Mouse (Mus musculus) forebrain, embryonic 14.5 days (tissue): ENCODE data around the gene Cacna1e. TPM values are rescaled to one million over a fixed set of nuclear protein-coding genes. Genes with fewer than 3 reads are reported as not detected.

Experiments
- ATAC-seq: fragments of 200-750 bp; cut with Nextera tagmentation; 2 replicates; pipeline ENCODE4 v1.8.0; 2017; ENCODE audit warnings: mild to moderate bottlenecking, moderate library complexity
- DNase-seq: peaks from one replicate; pipeline ENCODE4 v3.0.0-alpha.2; 2015; ENCODE audit warnings: low spot score
- H3K27ac ChIP-seq: fragments of 300-500 bp; sonication (generic); 2 replicates; pipeline ENCODE4 v1.5.1; 2014; ENCODE audit warnings: low read depth, mild to moderate bottlenecking, control low read depth, low read length, moderate library complexity
- H3K27me3 ChIP-seq: fragments of 300-500 bp; sonication (generic); replicated peaks from 2 replicates; pipeline ENCODE4 v1.6.1; 2014; ENCODE audit warnings: low read length, control low read depth, mixed read lengths; ENCODE audit not compliant: control insufficient read depth, insufficient read depth
- H3K36me3 ChIP-seq: fragments of 300-500 bp; sonication (generic); 2 replicates; pipeline ENCODE4 v1.6.1; 2014; ENCODE audit warnings: low read length, control low read depth; ENCODE audit not compliant: control insufficient read depth, insufficient read depth
- H3K4me1 ChIP-seq: fragments of 300-500 bp; sonication (generic); 2 replicates; pipeline ENCODE4 v1.6.1; 2014; ENCODE audit warnings: antibody characterized with exemption, low read length, control low read depth; ENCODE audit not compliant: control insufficient read depth, insufficient read depth
- H3K4me2 ChIP-seq: fragments of 300-500 bp; sonication (generic); 2 replicates; pipeline ENCODE4 v1.6.1; 2014; ENCODE audit warnings: mild to moderate bottlenecking, control low read depth, low read length
- H3K4me3 ChIP-seq: fragments of 300-500 bp; sonication (generic); 2 replicates; pipeline ENCODE4 v1.5.1; 2014; ENCODE audit warnings: low read depth, low read length, control low read depth
- H3K9ac ChIP-seq: fragments of 300-500 bp; sonication (generic); 2 replicates; pipeline ENCODE4 v1.6.1; 2014; ENCODE audit warnings: mild to moderate bottlenecking, low read length, control low read depth, moderate library complexity
- H3K9me3 ChIP-seq: fragments of 300-500 bp; sonication (generic); replicated peaks from 2 replicates; pipeline ENCODE4 v1.6.1; 2016; ENCODE audit warnings: low read length, control low read depth, mixed read lengths; ENCODE audit not compliant: control insufficient read depth
- WGBS: fragments of 180-500 bp; shearing (Covaris S2); extraction: QIAGEN DNeasy Blood & Tissue Kit; methylation state at CpG from one replicate; pipeline ENCODE4 v1.1.7; 2014; 5-methylcytosine and 5-hydroxymethylcytosine counted together
- polyA plus RNA-seq: library from polyadenylated mRNA; unstranded; fragments of >200 nt; fragmentation: Nextera tagmentation; extraction: Ambion mirVana; gene quantifications from 2 replicates; pipeline ENCODE4 v1.2.1, GENCODE M21; 2014

Gene Cacna1e
- polyA plus RNA-seq, 1 experiment from 2014 or later: 6.7 TPM

GRCm38 (mm10) chr1:154823098-154823497 is 61.2 kb downstream of the Cacna1e start:
- no peak for DNase-seq
- H3K27ac ChIP-seq: no peak overlapping the region
- H3K4me1 ChIP-seq: no peaks in the 10 kb centered on the region
- H3K9me3 ChIP-seq: no peaks in the 10 kb centered on the region
- no peaks in the 10 kb centered on the region for H3K36me3 ChIP-seq
- no peak overlapping the region for H3K4me3 ChIP-seq
- no peak overlapping the region for H3K4me2 ChIP-seq
- no peaks in the 10 kb centered on the region for H3K27me3 ChIP-seq
- ATAC-seq: no peak
- 87% methylated on average over 3 of the region's 3 CpGs for WGBS
- H3K9ac ChIP-seq: no peak overlapping the region

- Histone ChIP-seq H3K36me3 (no peaks in the 10 kb centered on the region), H3K4me2 (no peak overlapping the region), H3K27ac (no peak overlapping the region), H3K4me3 (no peak overlapping the region), H3K4me1 (peaks cover 2% of the 10 kb centered on the region; the same call in 1 of the 2 replicates), H3K9me3 (no peaks in the 10 kb centered on the region), H3K27me3 (no peaks in the 10 kb centered on the region), H3K9ac (no peak overlapping the region)
- WGBS: 94% methylated on average over 7 of the region's 7 CpGs
- ATAC-seq (no peak), DNase-seq (no peak)
Observed at GRCm38 (mm10) chr1:154820422-154820821, 63.9 kb downstream of the Cacna1e start.

GRCm38 (mm10) chr1:154819960-154820359 is 64.3 kb downstream of the Cacna1e start:
- peaks cover 2% of the 10 kb centered on the region; the same call in 1 of the 2 replicates for H3K4me1 ChIP-seq
- WGBS: 93% methylated on average over 2 of the region's 2 CpGs
- no peaks in the 10 kb centered on the region for H3K9me3 ChIP-seq
- H3K9ac ChIP-seq: no peak overlapping the region
- ATAC-seq (no peak), DNase-seq (no peak)
- no peak overlapping the region for H3K4me2 ChIP-seq
- no peaks in the 10 kb centered on the region for H3K36me3 ChIP-seq
- no peak overlapping the region for H3K4me3 ChIP-seq
- no peak overlapping the region for H3K27ac ChIP-seq
- no peaks in the 10 kb centered on the region for H3K27me3 ChIP-seq

- Histone ChIP-seq H3K4me2 (no peak overlapping the region), H3K9me3 (no peaks in the 10 kb centered on the region), H3K27me3 (no peaks in the 10 kb centered on the region), H3K9ac (no peak overlapping the region), H3K4me1 (peaks cover 2% of the 10 kb centered on the region; the same call in 1 of the 2 replicates), H3K4me3 (no peak overlapping the region), H3K36me3 (no peaks in the 10 kb centered on the region), H3K27ac (no peak overlapping the region)
- ATAC-seq (no peak), DNase-seq (no peak)
- 56% methylated on average over 1 of the region's 1 CpGs for WGBS
Observed at GRCm38 (mm10) chr1:154818742-154819141, 65.6 kb downstream of the Cacna1e start.

- Histone ChIP-seq H3K4me2 (no peak overlapping the region), H3K36me3 (no peaks in the 10 kb centered on the region), H3K27ac (no peak overlapping the region), H3K4me3 (no peak overlapping the region), H3K9me3 (no peaks in the 10 kb centered on the region), H3K27me3 (no peaks in the 10 kb centered on the region), H3K9ac (no peak overlapping the region), H3K4me1 (peaks cover 2% of the 10 kb centered on the region; the same call in 1 of the 2 replicates)
- ATAC-seq (peak; percentile 89), DNase-seq (peak; percentile 84)
- WGBS: 47% methylated on average over 6 of the region's 6 CpGs
Observed at GRCm38 (mm10) chr1:154816836-154817235, 67.5 kb downstream of the Cacna1e start.

- Histone ChIP-seq H3K9me3 (no peaks in the 10 kb centered on the region), H3K4me3 (no peak overlapping the region), H3K4me1 (peaks cover 2% of the 10 kb centered on the region; the same call in 1 of the 2 replicates), H3K27me3 (no peaks in the 10 kb centered on the region), H3K9ac (no peak overlapping the region), H3K27ac (no peak overlapping the region), H3K4me2 (no peak overlapping the region), H3K36me3 (no peaks in the 10 kb centered on the region)
- ATAC-seq (no peak), DNase-seq (no peak)
- 89% methylated on average over 3 of the region's 3 CpGs for WGBS
Observed at GRCm38 (mm10) chr1:154816267-154816666, 68.0 kb downstream of the Cacna1e start.

GRCm38 (mm10) chr1:154805742-154806141 is 78.6 kb downstream of the Cacna1e start:
- Histone ChIP-seq H3K9ac (no peak overlapping the region), H3K4me2 (no peak overlapping the region), H3K4me3 (no peak overlapping the region), H3K9me3 (no peaks in the 10 kb centered on the region), H3K4me1 (no peaks in the 10 kb centered on the region), H3K27ac (peak overlapping the region; percentile 14; the same call in 1 of the 2 replicates), H3K27me3 (no peaks in the 10 kb centered on the region), H3K36me3 (no peaks in the 10 kb centered on the region)
- ATAC-seq: peak; percentile 61; the same call in 1 of the 2 replicates
- 72% methylated on average over 1 of the region's 1 CpGs for WGBS
- DNase-seq: peak; percentile 73

GRCm38 (mm10) chr1:154805038-154805437 is 79.3 kb downstream of the Cacna1e start:
- ATAC-seq (no peak), DNase-seq (no peak)
- H3K4me3 ChIP-seq: no peak overlapping the region
- H3K4me1 ChIP-seq: no peaks in the 10 kb centered on the region
- H3K9ac ChIP-seq: no peak overlapping the region
- H3K4me2 ChIP-seq: no peak overlapping the region
- no peaks in the 10 kb centered on the region for H3K27me3 ChIP-seq
- H3K36me3 ChIP-seq: no peaks in the 10 kb centered on the region
- WGBS: 96% methylated on average over 3 of the region's 3 CpGs
- H3K27ac ChIP-seq: no peak overlapping the region
- H3K9me3 ChIP-seq: no peaks in the 10 kb centered on the region

GRCm38 (mm10) chr1:154802301-154802904 is 81.9 kb downstream of the Cacna1e start:
- DNase-seq: peak; percentile 72
- no peaks in the 10 kb centered on the region for H3K4me1 ChIP-seq
- peak overlapping the region; percentile 72; the same call in 1 of the 2 replicates for H3K27ac ChIP-seq
- no peaks in the 10 kb centered on the region for H3K27me3 ChIP-seq
- H3K4me2 ChIP-seq: no peak overlapping the region
- no peak overlapping the region for H3K9ac ChIP-seq
- H3K9me3 ChIP-seq: no peaks in the 10 kb centered on the region
- WGBS: 62% methylated on average over 5 of the region's 5 CpGs
- no peak overlapping the region for H3K4me3 ChIP-seq
- no peaks in the 10 kb centered on the region for H3K36me3 ChIP-seq
- ATAC-seq: peak; percentile 52; the same call in 1 of the 2 replicates
